Mouse (Mus musculus) hindbrain, embryonic 10.5 days (tissue): ENCODE measurements around the gene Acp1. TPM values are rescaled to one million over a fixed set of nuclear protein-coding genes. Genes with fewer than 3 reads are reported as not detected.
A peak's percentile ranks its signal among the peaks of the same experiment; 100 is the strongest.

Experiments
- DNase-seq: peaks from one replicate; pipeline ENCODE4 v3.0.0-alpha.2; 2017; ENCODE audit warnings: low spot score
- H3K27ac ChIP-seq: fragments of 300-500 bp; sonication (generic); 2 replicates; pipeline ENCODE4 v1.5.1; 2016; ENCODE audit warnings: mild to moderate bottlenecking, moderate library complexity
- H3K27me3 ChIP-seq: fragments of 300-500 bp; sonication (generic); 2 replicates; pipeline ENCODE4 v1.6.1; 2016; ENCODE audit warnings: mild to moderate bottlenecking; ENCODE audit not compliant: poor library complexity, insufficient read depth, severe bottlenecking
- H3K36me3 ChIP-seq: fragments of 300-500 bp; sonication (generic); 2 replicates; pipeline ENCODE4 v1.6.1; 2016; ENCODE audit warnings: mild to moderate bottlenecking, moderate library complexity
- H3K4me1 ChIP-seq: fragments of 300-500 bp; sonication (generic); replicated peaks from 2 replicates; pipeline ENCODE4 v1.6.1; 2016; ENCODE audit warnings: mild to moderate bottlenecking
- H3K4me3 ChIP-seq: fragments of 300-500 bp; sonication (generic); 2 replicates; pipeline ENCODE4 v1.5.1; 2016; ENCODE audit warnings: mild to moderate bottlenecking, moderate library complexity
- H3K9me3 ChIP-seq: fragments of 300-500 bp; sonication (generic); 2 replicates; pipeline ENCODE4 v1.6.1; 2016; ENCODE audit warnings: mild to moderate bottlenecking, moderate library complexity
- WGBS: fragments of 180-500 bp; shearing (Covaris S2); methylation state at CpG from one replicate; pipeline ENCODE4 v1.1.7; 2016; 5-methylcytosine and 5-hydroxymethylcytosine counted together
- polyA plus RNA-seq: library from polyadenylated mRNA; unstranded; fragments of >200 nt; fragmentation: Nextera tagmentation; extraction: Ambion mirVana; gene quantifications from 2 replicates; pipeline ENCODE4 v1.2.1, GENCODE M21; 2016

Acp1 gene
- polyA plus RNA-seq: 170 and 225 TPM in 2 replicates

DNA sequence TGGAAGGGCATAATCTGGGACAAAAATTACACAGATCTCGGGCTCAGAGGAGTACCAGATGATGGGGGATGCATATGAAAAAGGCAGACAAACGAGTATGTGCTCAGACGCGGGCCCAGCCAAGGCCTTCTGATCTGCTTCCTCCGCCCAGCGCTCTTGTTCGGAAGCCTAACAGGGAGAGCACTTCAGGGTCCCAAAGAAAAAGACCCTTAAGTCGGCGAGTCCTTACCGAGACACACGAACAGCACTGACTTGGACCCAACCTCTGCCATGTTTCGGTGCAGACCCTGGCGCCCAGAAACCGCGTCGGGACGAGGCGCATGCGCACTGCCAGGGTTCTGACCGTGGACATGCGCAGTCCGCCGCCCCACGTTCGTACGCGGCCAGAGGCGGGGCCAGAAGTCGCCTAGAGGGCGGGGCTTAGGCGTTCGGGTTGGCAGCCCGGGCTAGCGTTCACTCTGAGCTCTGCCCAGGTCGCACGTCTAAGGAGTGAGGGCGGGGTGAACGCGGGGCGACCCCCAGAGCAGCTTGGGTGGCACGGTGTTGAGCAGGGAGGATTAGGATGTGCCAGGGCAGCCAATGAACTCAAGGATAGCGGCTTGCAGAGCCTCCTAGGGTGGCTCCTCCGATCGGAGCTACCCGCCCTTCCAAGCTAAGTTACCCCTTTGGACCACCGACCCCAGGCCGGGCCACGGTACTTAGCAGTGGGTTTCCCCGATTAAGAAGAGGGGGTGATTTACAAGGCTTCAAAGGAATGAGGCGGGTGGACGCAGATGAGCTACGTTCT, at the start of gene Acp1, which contains the start of gene Sh3yl1:
Gene Acp1, minus strand, starts transcription at position 329 of the 787 bp plus-strand sequence.
Gene Sh3yl1, plus strand, starts transcription at position 408 of the 787 bp plus-strand sequence.
- H3K27me3 ChIP-seq: no peaks in the 10 kb centered on the region
- under 1% methylated on average over 52 of the region's 52 CpGs for WGBS
- peak; percentile 93 for DNase-seq
- no peaks in the 10 kb centered on the region for H3K36me3 ChIP-seq
- peak within 1 kb of the TSS; percentile 81 for H3K4me3 ChIP-seq
- peaks cover 25% of the 10 kb centered on the region for H3K4me1 ChIP-seq
- H3K9me3 ChIP-seq: no peaks in the 10 kb centered on the region
- peak within 1 kb of the TSS; percentile 90 for H3K27ac ChIP-seq

DNA sequence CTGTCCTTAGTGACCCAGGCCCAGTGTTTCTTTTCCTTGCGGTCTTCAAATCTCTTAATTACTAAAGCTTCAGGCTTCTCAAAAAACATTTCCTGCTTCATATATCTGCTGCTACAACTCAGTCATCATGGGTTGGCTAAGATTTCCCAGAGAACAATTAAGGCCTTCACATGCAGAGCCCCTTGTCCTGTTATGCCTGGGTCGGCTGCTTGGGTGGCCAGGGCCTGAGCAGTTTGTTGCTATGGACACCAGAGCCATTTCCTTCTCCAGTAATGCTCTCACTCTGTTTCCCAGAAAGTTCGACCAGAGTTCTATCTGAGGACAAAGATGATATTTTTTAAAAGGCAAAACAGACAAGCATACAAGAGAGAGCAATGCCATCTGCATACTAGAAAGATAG, 32.8 kb upstream of the Acp1 start:
- 52% methylated on average over 3 of the region's 3 CpGs for WGBS
- H3K4me3 ChIP-seq: no peak overlapping the region
- no peak for DNase-seq

DNA sequence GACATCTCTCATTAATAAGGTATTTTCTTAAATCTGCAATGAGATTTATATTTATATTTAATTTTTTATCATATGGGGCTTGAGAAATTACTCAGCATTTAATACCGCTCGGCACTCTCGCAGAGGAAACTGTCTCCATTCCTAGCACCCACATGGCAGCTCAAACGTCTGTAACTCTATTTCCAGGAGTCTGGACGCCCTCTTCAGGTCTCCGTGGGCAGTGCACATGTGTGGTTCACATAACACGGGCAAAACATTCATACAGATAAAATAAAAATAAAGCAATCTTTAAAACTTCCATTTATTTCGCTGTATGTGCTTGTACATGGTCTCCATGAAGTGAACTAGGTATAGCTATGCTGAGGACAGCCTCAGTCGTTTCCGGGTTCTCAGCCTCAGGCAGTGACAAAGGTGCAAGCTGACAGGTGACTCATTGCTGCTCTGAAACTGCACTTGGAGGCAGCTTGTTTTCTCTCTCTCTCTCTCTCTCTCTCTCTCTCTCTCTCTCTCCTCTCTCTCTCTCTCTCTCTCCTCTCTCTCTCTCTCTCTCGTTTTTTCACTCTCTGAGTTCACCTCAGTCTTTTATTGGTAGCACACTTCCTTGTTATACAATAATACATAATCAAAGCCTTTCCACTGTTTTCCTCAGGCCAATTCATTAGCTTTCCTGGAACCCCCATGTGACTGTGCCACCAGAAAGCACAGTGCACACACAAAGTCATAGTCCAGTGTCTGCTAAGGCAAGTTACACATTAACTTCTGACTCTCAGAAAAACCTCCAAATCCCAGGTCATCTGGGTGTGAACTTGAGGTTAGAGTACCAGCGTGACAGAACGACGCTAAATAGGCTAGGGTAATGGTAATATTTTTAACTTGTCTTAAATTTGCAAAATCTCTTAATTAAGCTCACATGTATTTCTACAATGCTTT, 31.9 kb upstream of the Acp1 start:
- Histone ChIP-seq H3K9me3 (no peaks in the 10 kb centered on the region), H3K4me3 (no peak overlapping the region), H3K4me1 (peaks cover 5% of the 10 kb centered on the region; the same call in 1 of the 2 replicates), H3K36me3 (peaks cover 27% of the 10 kb centered on the region; the same call in 1 of the 2 replicates), H3K27me3 (no peaks in the 10 kb centered on the region), H3K27ac (no peak overlapping the region)
- WGBS: 89% methylated on average over 14 of the region's 14 CpGs
- DNase-seq: no peak

More for the DNA sequence above, 32.8 kb upstream of the Acp1 start:
- H3K9me3 ChIP-seq: no peaks in the 10 kb centered on the region
- peaks cover 27% of the 10 kb centered on the region; the same call in 1 of the 2 replicates for H3K36me3 ChIP-seq
- no peaks in the 10 kb centered on the region for H3K27me3 ChIP-seq
- no peak overlapping the region for H3K27ac ChIP-seq
- peaks cover 5% of the 10 kb centered on the region; the same call in 1 of the 2 replicates for H3K4me1 ChIP-seq

DNA sequence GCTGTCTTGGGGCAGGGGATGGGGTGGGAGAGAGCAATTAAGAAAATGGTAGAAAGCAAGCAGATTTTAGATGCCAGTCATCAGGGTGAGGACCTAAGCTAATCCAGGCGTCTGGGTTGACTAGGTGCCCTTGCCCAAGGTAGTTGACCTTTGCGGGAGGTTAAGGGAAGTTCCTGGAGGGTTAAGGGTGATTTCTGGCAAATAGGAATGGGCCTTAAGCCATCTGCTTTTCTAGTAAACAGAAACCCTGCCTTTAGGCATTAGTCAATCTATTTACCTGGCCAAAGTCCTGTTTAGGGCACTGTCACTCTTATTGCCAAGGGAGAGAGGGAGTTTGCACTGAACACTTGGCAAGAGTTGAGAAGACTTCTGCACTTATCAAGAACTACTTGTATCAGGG, 25.5 kb upstream of the Acp1 start:
- no peaks in the 10 kb centered on the region for H3K9me3 ChIP-seq
- no peaks in the 10 kb centered on the region for H3K27me3 ChIP-seq
- H3K36me3 ChIP-seq: peaks cover 15% of the 10 kb centered on the region; the same call in 1 of the 2 replicates
- no peak overlapping the region for H3K27ac ChIP-seq
- H3K4me1 ChIP-seq: no peaks in the 10 kb centered on the region
- DNase-seq: no peak
- H3K4me3 ChIP-seq: no peak overlapping the region
- WGBS: 82% methylated on average over 2 of the region's 2 CpGs

DNA sequence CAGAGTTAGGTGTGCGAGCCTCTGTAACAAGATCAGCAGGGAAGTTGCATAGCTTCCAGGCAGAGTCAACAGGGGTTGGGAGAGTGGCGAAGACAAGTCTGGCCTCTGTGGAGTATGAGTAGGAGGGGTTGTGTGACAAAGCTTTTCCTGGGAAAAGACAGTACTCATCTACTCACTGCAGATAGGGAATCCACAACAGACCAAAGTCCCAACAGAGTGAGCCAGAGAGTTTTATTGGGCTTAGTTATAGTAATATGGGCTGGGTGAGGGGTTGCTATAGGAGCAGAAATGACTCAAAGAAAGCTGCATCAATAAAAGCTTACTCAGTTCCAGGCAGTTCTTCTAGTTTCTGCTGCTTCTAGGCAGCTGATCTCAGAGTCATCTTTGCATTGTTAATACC, 21.9 kb upstream of the Acp1 start:
- 76% methylated on average over 2 of the region's 2 CpGs for WGBS

DNA sequence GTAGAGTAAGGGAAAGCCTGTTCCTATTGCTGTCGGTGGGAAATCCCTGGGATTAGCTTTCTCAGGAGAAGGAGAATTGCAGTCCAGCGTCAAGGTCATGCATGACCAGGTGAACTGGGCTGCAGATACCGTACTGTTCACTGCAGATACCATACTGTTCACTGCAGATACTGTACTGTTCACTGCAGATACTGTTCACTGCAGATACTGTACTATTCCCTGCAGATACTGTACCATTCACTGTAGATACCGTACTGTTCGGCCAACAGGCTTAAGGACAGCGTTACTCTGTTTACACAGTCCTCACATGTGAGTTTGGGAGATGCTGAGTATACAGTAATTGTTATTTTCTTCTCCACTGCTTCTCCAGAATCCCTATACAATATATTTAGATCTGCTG, 16.8 kb upstream of the Acp1 start:
- no peak overlapping the region for H3K27ac ChIP-seq
- H3K27me3 ChIP-seq: no peaks in the 10 kb centered on the region
- H3K4me3 ChIP-seq: no peak overlapping the region
- WGBS: 90% methylated on average over 6 of the region's 6 CpGs
- DNase-seq: no peak
- H3K4me1 ChIP-seq: no peaks in the 10 kb centered on the region
- no peaks in the 10 kb centered on the region for H3K9me3 ChIP-seq
- H3K36me3 ChIP-seq: no peaks in the 10 kb centered on the region; the same call in 1 of the 2 replicates

More for the DNA sequence above, 21.9 kb upstream of the Acp1 start:
- Histone ChIP-seq H3K4me3 (no peak overlapping the region), H3K36me3 (no peaks in the 10 kb centered on the region), H3K27ac (no peak overlapping the region), H3K9me3 (no peaks in the 10 kb centered on the region), H3K4me1 (no peaks in the 10 kb centered on the region), H3K27me3 (no peaks in the 10 kb centered on the region)
- no peak for DNase-seq

DNA sequence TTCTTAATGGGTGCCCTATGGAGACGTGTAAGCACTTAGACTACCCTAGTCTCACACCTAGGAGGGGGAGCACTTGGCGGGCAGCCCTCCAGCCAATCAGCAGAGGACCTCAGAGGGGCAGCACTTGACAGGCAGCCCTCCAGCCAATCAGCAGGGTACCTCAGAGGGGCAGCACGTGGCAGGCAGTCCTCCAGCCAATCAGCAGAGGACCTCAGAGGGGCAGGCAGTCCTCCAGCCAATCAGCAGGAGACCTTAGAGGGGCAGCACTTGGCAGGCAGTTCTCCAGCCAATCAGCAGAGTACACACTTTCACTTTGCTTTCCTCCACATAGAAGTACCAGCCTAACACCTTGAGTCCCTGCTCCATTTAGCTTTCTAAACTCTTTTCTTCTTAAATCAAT, 11.0 kb upstream of the Acp1 start:
- H3K4me3 ChIP-seq: no peak overlapping the region
- 77% methylated on average over 3 of the region's 3 CpGs for WGBS
- H3K9me3 ChIP-seq: 0 out of 2 replicates have a peak, but pooled peaks cover 2% of the 10 kb centered on the region
- H3K27me3 ChIP-seq: no peaks in the 10 kb centered on the region
- H3K4me1 ChIP-seq: no peaks in the 10 kb centered on the region
- no peak overlapping the region for H3K27ac ChIP-seq
- no peak for DNase-seq
- H3K36me3 ChIP-seq: peaks cover 3% of the 10 kb centered on the region; the same call in 1 of the 2 replicates

DNA sequence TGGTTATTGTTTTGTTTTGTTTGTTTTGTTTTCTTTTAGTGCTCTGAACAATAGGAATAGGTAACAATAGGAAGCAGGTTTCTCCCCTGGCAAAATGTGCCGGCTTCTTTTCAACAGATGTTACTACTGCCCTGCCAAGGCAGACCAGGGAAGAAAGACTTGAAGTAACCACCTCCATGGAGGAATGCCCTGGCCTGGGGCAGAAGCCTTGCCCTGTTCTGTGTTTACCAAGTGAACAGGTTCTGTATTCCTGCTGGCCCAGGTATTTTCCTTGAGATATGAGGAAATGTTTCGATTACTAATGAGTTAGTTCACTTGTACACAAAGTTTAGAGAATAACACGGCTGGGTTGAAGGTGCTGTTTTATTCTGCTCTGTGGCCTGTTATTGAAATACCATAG, 1.5 kb upstream of the Acp1 start:
- H3K4me3 ChIP-seq: peak overlapping the region; percentile 81
- no peak for DNase-seq
- no peaks in the 10 kb centered on the region for H3K9me3 ChIP-seq
- no peaks in the 10 kb centered on the region for H3K27me3 ChIP-seq
- 64% methylated on average over 3 of the region's 3 CpGs for WGBS
- H3K27ac ChIP-seq: no peak overlapping the region
- H3K4me1 ChIP-seq: peaks cover 25% of the 10 kb centered on the region
- no peaks in the 10 kb centered on the region for H3K36me3 ChIP-seq

DNA sequence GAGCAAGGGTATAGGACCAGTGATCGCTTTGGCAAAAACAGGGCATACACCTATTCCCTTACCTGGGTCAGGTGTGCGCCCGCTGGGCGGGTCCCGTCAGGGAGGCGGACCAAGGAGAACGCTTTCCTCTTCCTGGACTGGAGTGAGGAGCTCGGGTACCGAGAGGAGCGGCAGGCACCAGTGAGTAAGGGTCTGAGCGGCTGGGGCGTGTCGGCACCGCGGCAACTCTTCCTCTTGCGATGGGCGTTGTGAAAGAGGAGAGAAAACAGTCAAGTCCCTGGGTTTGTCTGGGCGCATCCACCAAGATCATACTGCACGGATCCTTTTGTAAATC, 626 bp upstream of the Acp1 start:
- peak overlapping the region; percentile 81 for H3K4me3 ChIP-seq
- WGBS: under 1% methylated on average over 19 of the region's 19 CpGs
- no peaks in the 10 kb centered on the region for H3K36me3 ChIP-seq
- H3K27ac ChIP-seq: peak overlapping the region; percentile 90
- no peaks in the 10 kb centered on the region for H3K9me3 ChIP-seq
- H3K4me1 ChIP-seq: peaks cover 25% of the 10 kb centered on the region
- H3K27me3 ChIP-seq: no peaks in the 10 kb centered on the region
- peak; percentile 49 for DNase-seq

DNA sequence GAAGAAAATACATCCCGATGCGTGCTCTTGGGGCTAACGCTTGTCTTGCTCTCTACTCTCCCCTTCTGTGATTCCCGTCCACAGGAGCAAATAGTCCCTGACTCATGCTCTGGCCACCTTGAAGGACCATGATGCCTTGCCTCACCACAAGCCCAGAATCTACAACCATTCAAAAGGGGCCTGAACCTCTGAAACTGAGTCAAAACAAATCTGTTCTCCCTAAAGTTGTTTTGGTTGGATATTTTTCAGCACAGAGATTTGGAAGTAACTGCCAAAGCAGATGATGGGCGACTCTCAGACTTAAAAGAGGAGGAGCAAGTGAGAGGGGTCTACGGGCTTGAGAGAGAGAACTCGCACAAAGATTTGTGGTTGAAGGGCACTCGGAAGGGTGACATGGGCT, 529 bp downstream of the Acp1 start:
- peak overlapping the region; percentile 81 for H3K4me3 ChIP-seq
- H3K27me3 ChIP-seq: no peaks in the 10 kb centered on the region
- H3K36me3 ChIP-seq: no peaks in the 10 kb centered on the region
- H3K4me1 ChIP-seq: peaks cover 25% of the 10 kb centered on the region
- peak; percentile 3 for DNase-seq
- peak overlapping the region; percentile 90 for H3K27ac ChIP-seq
- H3K9me3 ChIP-seq: no peaks in the 10 kb centered on the region
- WGBS: 18% methylated on average over 8 of the region's 8 CpGs

DNA sequence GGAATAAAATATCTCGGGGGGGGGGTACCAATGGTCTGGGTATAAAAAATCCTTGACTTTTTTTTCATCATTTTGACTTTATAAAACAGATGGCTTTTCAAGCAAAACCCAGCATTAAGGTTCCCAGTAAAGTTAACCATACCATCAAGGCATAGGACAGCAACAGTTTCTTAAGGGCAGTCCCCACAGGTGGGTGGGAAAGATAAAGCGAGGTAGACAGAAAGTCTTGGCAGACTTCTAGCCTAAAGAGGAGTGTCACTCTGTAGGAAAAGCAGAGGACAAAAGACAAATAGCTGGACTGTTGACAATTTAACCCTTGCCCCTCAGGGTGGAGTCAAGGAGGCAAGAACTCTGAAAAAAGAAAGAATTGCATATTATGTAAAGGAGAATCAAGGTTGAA, 1.5 kb downstream of the Acp1 start:
- Histone ChIP-seq H3K4me3 (peak overlapping the region; percentile 81), H3K36me3 (peaks cover 3% of the 10 kb centered on the region)
- 89% methylated on average over 2 of the region's 2 CpGs for WGBS

DNA sequence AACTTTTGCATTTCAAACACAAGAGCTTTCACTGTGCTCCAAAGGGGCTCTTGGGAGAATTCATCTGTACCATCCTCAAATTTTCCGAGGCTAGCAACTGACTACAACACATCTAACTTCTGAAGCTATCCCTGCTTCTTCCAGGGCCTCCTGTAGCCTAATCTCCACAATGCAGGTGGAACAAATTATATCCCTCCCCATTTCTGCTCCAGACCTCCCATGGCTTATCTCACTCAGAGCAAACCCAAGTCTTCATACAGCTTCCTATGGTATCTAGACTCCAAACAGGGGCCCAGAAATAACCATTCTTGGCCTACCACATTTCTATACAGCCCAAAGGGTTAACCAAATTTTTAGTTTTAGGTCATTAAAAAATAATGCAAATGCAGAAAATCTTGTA, 2.7 kb downstream of the Acp1 start:
- DNase-seq: no peak
- no peak overlapping the region for H3K27ac ChIP-seq
- H3K9me3 ChIP-seq: no peaks in the 10 kb centered on the region
- 88% methylated on average over 1 of the region's 1 CpGs for WGBS
- peaks cover 25% of the 10 kb centered on the region for H3K4me1 ChIP-seq
- peaks cover 15% of the 10 kb centered on the region for H3K36me3 ChIP-seq
- no peak overlapping the region for H3K4me3 ChIP-seq
- H3K27me3 ChIP-seq: no peaks in the 10 kb centered on the region

More for the DNA sequence above, 1.5 kb downstream of the Acp1 start:
- H3K9me3 ChIP-seq: no peaks in the 10 kb centered on the region
- H3K4me1 ChIP-seq: peaks cover 25% of the 10 kb centered on the region
- DNase-seq: no peak
- no peaks in the 10 kb centered on the region for H3K27me3 ChIP-seq
- H3K27ac ChIP-seq: no peak overlapping the region

DNA sequence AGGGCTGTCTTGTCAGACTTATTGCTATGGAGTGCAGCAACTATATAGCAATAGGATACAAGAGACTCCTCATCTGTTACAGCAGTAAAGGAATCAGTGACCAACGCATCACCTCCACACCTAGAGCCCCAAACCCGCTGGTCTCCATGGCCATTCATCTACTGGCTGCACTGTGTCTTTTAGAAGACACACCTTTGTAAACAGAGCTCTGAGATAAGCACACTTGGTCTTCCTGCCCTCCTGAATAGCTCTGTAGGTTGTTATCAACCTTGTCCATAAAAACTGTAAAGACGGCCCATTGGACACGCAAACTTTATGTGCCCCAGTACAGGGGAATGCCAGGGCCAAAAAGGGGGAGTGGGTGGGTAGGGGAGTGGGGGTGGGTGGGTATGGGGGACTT, 14.3 kb downstream of the Acp1 start:
- WGBS: 97% methylated on average over 4 of the region's 4 CpGs
- no peak for DNase-seq
- Histone ChIP-seq H3K36me3 (peaks cover 50% of the 10 kb centered on the region), H3K27me3 (no peaks in the 10 kb centered on the region), H3K9me3 (no peaks in the 10 kb centered on the region), H3K27ac (no peak overlapping the region), H3K4me1 (no peaks in the 10 kb centered on the region), H3K4me3 (no peak overlapping the region)
